Mouse (Mus musculus): ENCODE data around the gene Zmat1. TPM values are rescaled to one million over a fixed set of nuclear protein-coding genes. Genes with fewer than 3 reads are reported as not detected.
A peak's percentile ranks its signal among the peaks of the same experiment; 100 is the strongest.

The Zmat1 gene
- polyA plus RNA-seq, 1 experiment from 2014 or later, result 4.2 TPM

GRCm38 (mm10) chrX:134963305-134964094 lies 45.5 kb downstream of the Zmat1 start:
- H3K4me1 ChIP-seq (replicated peaks; ENCODE audit: control insufficient read depth, insufficient read depth, low read length), result no peaks in the 10 kb centered on the region
- peak overlapping the region; percentile 38 for H3K4me2 ChIP-seq (ENCODE audit: low read length)
- peak; percentile 64 for DNase-seq (ENCODE audit: low spot score)
- no peaks in the 10 kb centered on the region; the same call in 1 of the 2 replicates for H3K27me3 ChIP-seq (replicated peaks; ENCODE audit: control insufficient read depth, insufficient read depth, low read length)
- 58% methylated on average over 33 of the region's 53 CpGs for WGBS
- peak overlapping the region; percentile 12; the same call in 1 of the 2 replicates for H3K4me3 ChIP-seq (ENCODE audit: low read depth, low read length)
- 0 out of 2 replicates have a peak overlapping the region, but pooled peaks have one; percentile 0 for H3K9ac ChIP-seq (ENCODE audit: low read length)
- H3K27ac ChIP-seq (ENCODE audit: low read depth), result no peak overlapping the region
- ATAC-seq (replicated peaks; ENCODE audit: low FRiP score, low TSS enrichment, low read depth), result peak; percentile 80
- H3K36me3 ChIP-seq (ENCODE audit: control insufficient read depth, insufficient read depth, low read length), result no peaks in the 10 kb centered on the region
- no peaks in the 10 kb centered on the region for H3K9me3 ChIP-seq (ENCODE audit: control insufficient read depth, low read length)

GRCm38 (mm10) chrX:134930361-134930760 lies 78.6 kb downstream of the Zmat1 start:
- ATAC-seq (replicated peaks; ENCODE audit: low FRiP score, low TSS enrichment, low read depth) (no peak), DNase-seq (ENCODE audit: low spot score) (peak; percentile 76)
- Histone ChIP-seq H3K4me1 (replicated peaks; ENCODE audit: control insufficient read depth, insufficient read depth, low read length) (no peaks in the 10 kb centered on the region), H3K4me3 (ENCODE audit: low read depth, low read length) (no peak overlapping the region), H3K9ac (ENCODE audit: low read length) (no peak overlapping the region), H3K36me3 (ENCODE audit: control insufficient read depth, insufficient read depth, low read length) (no peaks in the 10 kb centered on the region), H3K27me3 (replicated peaks; ENCODE audit: control insufficient read depth, insufficient read depth, low read length) (no peaks in the 10 kb centered on the region), H3K27ac (ENCODE audit: low read depth) (no peak overlapping the region), H3K9me3 (ENCODE audit: control insufficient read depth, low read length) (no peaks in the 10 kb centered on the region), H3K4me2 (ENCODE audit: low read length) (no peak overlapping the region)
- WGBS, result 32% methylated on average over 5 of the region's 5 CpGs

- Histone ChIP-seq H3K36me3 (ENCODE audit: control insufficient read depth, insufficient read depth, low read length) (no peaks in the 10 kb centered on the region), H3K4me2 (ENCODE audit: low read length) (no peak overlapping the region), H3K27ac (ENCODE audit: low read depth) (no peak overlapping the region), H3K27me3 (replicated peaks; ENCODE audit: control insufficient read depth, insufficient read depth, low read length) (no peaks in the 10 kb centered on the region), H3K4me3 (ENCODE audit: low read depth, low read length) (no peak overlapping the region), H3K4me1 (replicated peaks; ENCODE audit: control insufficient read depth, insufficient read depth, low read length) (no peaks in the 10 kb centered on the region), H3K9me3 (ENCODE audit: control insufficient read depth, low read length) (no peaks in the 10 kb centered on the region), H3K9ac (ENCODE audit: low read length) (no peak overlapping the region)
- DNase-seq (ENCODE audit: low spot score) (no peak), ATAC-seq (replicated peaks; ENCODE audit: low FRiP score, low TSS enrichment, low read depth) (no peak)
- 74% methylated on average over 5 of the region's 5 CpGs for WGBS
Measured at GRCm38 (mm10) chrX:134929927-134930326, 79.1 kb downstream of the Zmat1 start.

GRCm38 (mm10) chrX:134925058-134925457 lies 84.0 kb downstream of the Zmat1 start:
- Histone ChIP-seq H3K36me3 (ENCODE audit: control insufficient read depth, insufficient read depth, low read length) (no peaks in the 10 kb centered on the region), H3K9ac (ENCODE audit: low read length) (no peak overlapping the region), H3K4me3 (ENCODE audit: low read depth, low read length) (no peak overlapping the region), H3K27ac (ENCODE audit: low read depth) (no peak overlapping the region), H3K4me2 (ENCODE audit: low read length) (no peak overlapping the region), H3K27me3 (replicated peaks; ENCODE audit: control insufficient read depth, insufficient read depth, low read length) (no peaks in the 10 kb centered on the region), H3K9me3 (ENCODE audit: control insufficient read depth, low read length) (no peaks in the 10 kb centered on the region), H3K4me1 (replicated peaks; ENCODE audit: control insufficient read depth, insufficient read depth, low read length) (no peaks in the 10 kb centered on the region)
- ATAC-seq (replicated peaks; ENCODE audit: low FRiP score, low TSS enrichment, low read depth) (no peak), DNase-seq (ENCODE audit: low spot score) (no peak)

GRCm38 (mm10) chrX:134923675-134924424 lies 85.2 kb downstream of the Zmat1 start:
- Histone ChIP-seq H3K27me3 (replicated peaks; ENCODE audit: control insufficient read depth, insufficient read depth, low read length) (no peaks in the 10 kb centered on the region), H3K4me1 (replicated peaks; ENCODE audit: control insufficient read depth, insufficient read depth, low read length) (no peaks in the 10 kb centered on the region), H3K36me3 (ENCODE audit: control insufficient read depth, insufficient read depth, low read length) (no peaks in the 10 kb centered on the region), H3K27ac (ENCODE audit: low read depth) (no peak overlapping the region), H3K4me3 (ENCODE audit: low read depth, low read length) (no peak overlapping the region), H3K9ac (ENCODE audit: low read length) (no peak overlapping the region), H3K9me3 (ENCODE audit: control insufficient read depth, low read length) (no peaks in the 10 kb centered on the region), H3K4me2 (ENCODE audit: low read length) (no peak overlapping the region)
- ATAC-seq (replicated peaks; ENCODE audit: low FRiP score, low TSS enrichment, low read depth), result no peak
- 67% methylated on average over 7 of the region's 7 CpGs for WGBS
- no peak for DNase-seq (ENCODE audit: low spot score)

Other genes starting within 250 kb of the Zmat1 start
- gene Armcx2, start 200.0 kb downstream of the Zmat1 start, polyA plus RNA-seq (2014; fragmentation: Nextera tagmentation; extraction: Ambion mirVana), result 49.5 and 55.9 TPM in 2 replicates
- 0.31 and 0.54 TPM in 2 replicates for gene Nxf2, start 44.5 kb downstream of the Zmat1 start, polyA plus RNA-seq (2014; fragmentation: Nextera tagmentation; extraction: Ambion mirVana)
- not detected in 2 replicates for gene Gm15023, start 168.4 kb upstream of the Zmat1 start, polyA plus RNA-seq (2014; fragmentation: Nextera tagmentation; extraction: Ambion mirVana)
- 0.36 TPM in 1 of 2 replicates, not detected in the other for gene Tceal6, start 201.5 kb upstream of the Zmat1 start, polyA plus RNA-seq (2014; fragmentation: Nextera tagmentation; extraction: Ambion mirVana)